Mouse (Mus musculus) cerebellum, adult 11 months (tissue): ENCODE measurements around the gene Ccl6.

Source experiments
- DNase-seq: peaks from one replicate; pipeline ENCODE4 v3.0.0; 2022

Gene Ccl6

GRCm38 (mm10) chr11:83595669-83596455 lies 3.0 kb upstream of the Ccl6 start:
- no peak for DNase-seq

GRCm38 (mm10) chr11:83593453-83593852 lies 566 bp upstream of the Ccl6 start:
- DNase-seq, result no peak

- DNase-seq, result no peak
Observed at GRCm38 (mm10) chr11:83584232-83584631, 8.7 kb downstream of the Ccl6 start.

GRCm38 (mm10) chr11:83583450-83583754 lies 9.5 kb downstream of the Ccl6 start:
- DNase-seq, result no peak

GRCm38 (mm10) chr11:83582626-83583449 lies 10.0 kb downstream of the Ccl6 start:
- no peak for DNase-seq

GRCm38 (mm10) chr11:83581626-83582610 lies 11.0 kb downstream of the Ccl6 start:
- no peak for DNase-seq

GRCm38 (mm10) chr11:83580699-83581232 lies 12.1 kb downstream of the Ccl6 start:
- no peak for DNase-seq

- DNase-seq, result no peak
Observed at GRCm38 (mm10) chr11:83578999-83579398, 13.9 kb downstream of the Ccl6 start.

- DNase-seq, result no peak
Observed at GRCm38 (mm10) chr11:83578186-83578760, 14.6 kb downstream of the Ccl6 start, which contains the start of gene Ccl9. Gene Ccl9 (minus strand): TSS chr11:83578636.

- no peak for DNase-seq
Observed at GRCm38 (mm10) chr11:83576927-83577555, 15.8 kb downstream of the Ccl6 start.

GRCm38 (mm10) chr11:83572834-83573233 lies 20.1 kb downstream of the Ccl6 start:
- no peak for DNase-seq

GRCm38 (mm10) chr11:83572223-83572622 lies 20.7 kb downstream of the Ccl6 start:
- no peak for DNase-seq

GRCm38 (mm10) chr11:83570189-83570588 lies 22.7 kb downstream of the Ccl6 start:
- no peak for DNase-seq

GRCm38 (mm10) chr11:83569249-83569648 lies 23.6 kb downstream of the Ccl6 start:
- no peak for DNase-seq

- DNase-seq, result no peak
Observed at GRCm38 (mm10) chr11:83568786-83569185, 24.1 kb downstream of the Ccl6 start.

GRCm38 (mm10) chr11:83568061-83568460 lies 24.8 kb downstream of the Ccl6 start:
- no peak for DNase-seq

- no peak for DNase-seq
Observed at GRCm38 (mm10) chr11:83567311-83567710, 25.6 kb downstream of the Ccl6 start.

- no peak for DNase-seq
Observed at GRCm38 (mm10) chr11:83566617-83567016, 26.3 kb downstream of the Ccl6 start.

GRCm38 (mm10) chr11:83563754-83564153 lies 29.1 kb downstream of the Ccl6 start:
- no peak for DNase-seq

GRCm38 (mm10) chr11:83562311-83562887 lies 30.5 kb downstream of the Ccl6 start:
- DNase-seq, result no peak

GRCm38 (mm10) chr11:83560405-83560804 lies 32.5 kb downstream of the Ccl6 start:
- DNase-seq, result no peak
